Comparison of ENCODE assay signal across 27 mouse cellular contexts in genomic region chr6:73669401-73669800, GRCm38 (mm10).
DNase-seq lines count a peak whose midpoint lies in the region; ATAC-seq and TF ChIP-seq lines count a peak whose summit lies in the region.
"Had no signal": no experiment of that assay in that cellular context is flagged by ENCODE, and none has a peak within 500 bp of the region (broad histone marks: within the 10 kb centered on the region; RNA-seq: fewer than 3 reads in every experiment).

No protein-coding gene starts in this region.

- no peak for TF ChIP-seq CTCF in kidney, postnatal 0 days (IDR thresholded peaks at IDR 0.05; ENCODE audit: low read depth)

- no peak overlapping the region for H3K4me3 ChIP-seq in kidney, postnatal 0 days (replicated peaks; ENCODE audit: low read depth, low read length)
- no peak overlapping the region for H3K4me3 ChIP-seq in embryonic facial prominence, embryonic 11.5 days (ENCODE audit: low read depth, low read length)
- no peak overlapping the region for H3K4me3 ChIP-seq in intestine, embryonic 16.5 days (ENCODE audit: low read length)
- H3K4me3 ChIP-seq: heart, adult 2 months; heart, embryonic 13.5 days; hindbrain, embryonic 12.5 days; limb, embryonic 13.5 days; megakaryocyte, embryonic 14.5 days had no signal

- 33% methylated on average over 1 of the region's 1 CpGs for WGBS in kidney, postnatal 0 days
- WGBS in embryonic facial prominence, embryonic 11.5 days = 36% methylated on average over 1 of the region's 1 CpGs
- 34% methylated on average over 1 of the region's 1 CpGs for WGBS in intestine, embryonic 16.5 days

- peak; percentile 9 for DNase-seq in kidney, postnatal 0 days (ENCODE audit: low spot score)
- DNase-seq in kidney, postnatal 36 days = no peak
- peak; percentile 12 for DNase-seq in retina, embryonic 14.5 days (ENCODE audit: low spot score)
- no peak for DNase-seq in retina, postnatal 1 day
- DNase-seq in embryonic facial prominence, embryonic 11.5 days (ENCODE audit: low spot score) = peak; percentile 0
- DNase-seq in heart, postnatal 10 days = no peak
- DNase-seq: adrenal gland, postnatal 36 days; cerebellum, adult 2 months; cerebellum, postnatal 14 days; heart, adult 2 months; heart, postnatal 14 days; kidney, adult 9 months; kidney, postnatal 4 days; lung, postnatal 4 days; right cerebral cortex, postnatal 4 days; thymus, adult 2 months; thymus, postnatal 36 days had no signal

- no peak overlapping the region for H3K4me2 ChIP-seq in kidney, postnatal 0 days (ENCODE audit: low read length)
- H3K4me2 ChIP-seq in embryonic facial prominence, embryonic 11.5 days (ENCODE audit: low read depth, low read length) = no peak overlapping the region
- no peak overlapping the region for H3K4me2 ChIP-seq in intestine, embryonic 16.5 days (ENCODE audit: low read depth, low read length)
- H3K4me2 ChIP-seq: heart, embryonic 13.5 days; hindbrain, embryonic 12.5 days; limb, embryonic 13.5 days; liver, embryonic 11.5 days had no signal

- no peaks in the 10 kb centered on the region for H3K36me3 ChIP-seq in kidney, postnatal 0 days (ENCODE audit: insufficient read depth, low read length)
- H3K36me3 ChIP-seq in embryonic facial prominence, embryonic 11.5 days (replicated peaks; ENCODE audit: control insufficient read depth, insufficient read depth, low read depth, low read length) = no peaks in the 10 kb centered on the region
- no peaks in the 10 kb centered on the region for H3K36me3 ChIP-seq in intestine, embryonic 16.5 days (ENCODE audit: control insufficient read depth, insufficient read depth, low read length)
- H3K36me3 ChIP-seq: heart, embryonic 13.5 days; hindbrain, embryonic 12.5 days; limb, embryonic 13.5 days had no signal

- no peaks in the 10 kb centered on the region for H3K4me1 ChIP-seq in kidney, postnatal 0 days (replicated peaks; ENCODE audit: insufficient read depth, low read length)
- no peaks in the 10 kb centered on the region for H3K4me1 ChIP-seq in embryonic facial prominence, embryonic 11.5 days (ENCODE audit: control insufficient read depth, insufficient read depth, low read length)
- no peaks in the 10 kb centered on the region for H3K4me1 ChIP-seq in intestine, embryonic 16.5 days (ENCODE audit: control insufficient read depth, insufficient read depth, low read length)
- H3K4me1 ChIP-seq: hindbrain, embryonic 12.5 days; megakaryocyte, embryonic 14.5 days had no signal

- intact Hi-C loops in heart, postnatal 10 days (cut with DNase I) = no loop called here

- no peaks in the 10 kb centered on the region for H3K27me3 ChIP-seq in kidney, postnatal 0 days (ENCODE audit: insufficient read depth, low read length)
- no peaks in the 10 kb centered on the region for H3K27me3 ChIP-seq in embryonic facial prominence, embryonic 11.5 days (ENCODE audit: control insufficient read depth, insufficient read depth, low read length)
- no peaks in the 10 kb centered on the region for H3K27me3 ChIP-seq in intestine, embryonic 16.5 days (replicated peaks; ENCODE audit: control insufficient read depth, insufficient read depth, low read length)
- H3K27me3 ChIP-seq: heart, embryonic 13.5 days; hindbrain, embryonic 12.5 days; limb, embryonic 13.5 days; megakaryocyte, embryonic 14.5 days had no signal

- no peak for ATAC-seq in kidney, postnatal 0 days (replicated peaks; ENCODE audit: low FRiP score, low read depth)
- ATAC-seq in embryonic facial prominence, embryonic 11.5 days (replicated peaks; ENCODE audit: insufficient number of reproducible peaks, low FRiP score, low TSS enrichment, low read depth) = no peak
- no peak for ATAC-seq in intestine, embryonic 16.5 days
- ATAC-seq: CD4-positive, CD25-positive, alpha-beta regulatory T cell, adult 4 months; forebrain, embryonic 16.5 days; intestine, postnatal 0 days had no signal

- no peak overlapping the region for H3K9ac ChIP-seq in kidney, postnatal 0 days (ENCODE audit: low read depth, low read length)
- no peak overlapping the region for H3K9ac ChIP-seq in embryonic facial prominence, embryonic 11.5 days (replicated peaks; ENCODE audit: low read length)
- H3K9ac ChIP-seq in intestine, embryonic 16.5 days (ENCODE audit: low read depth, low read length) = no peak overlapping the region
- H3K9ac ChIP-seq: heart, embryonic 13.5 days; hindbrain, embryonic 12.5 days; limb, embryonic 13.5 days had no signal

- H3K27ac ChIP-seq in kidney, postnatal 0 days = no peak overlapping the region
- no peak overlapping the region for H3K27ac ChIP-seq in embryonic facial prominence, embryonic 11.5 days (replicated peaks; ENCODE audit: low read depth, low read length)
- H3K27ac ChIP-seq in intestine, embryonic 16.5 days (ENCODE audit: low read length) = no peak overlapping the region
- H3K27ac ChIP-seq: heart, adult 2 months; heart, embryonic 13.5 days; hindbrain, embryonic 12.5 days; limb, embryonic 13.5 days; stomach, postnatal 0 days had no signal

- H3K9me3 ChIP-seq in kidney, postnatal 0 days (replicated peaks; ENCODE audit: low read length) = no peaks in the 10 kb centered on the region
- no peaks in the 10 kb centered on the region for H3K9me3 ChIP-seq in embryonic facial prominence, embryonic 11.5 days (replicated peaks; ENCODE audit: control insufficient read depth, low read length)
- H3K9me3 ChIP-seq in intestine, embryonic 16.5 days (ENCODE audit: control insufficient read depth, low read length) = no peaks in the 10 kb centered on the region
- H3K9me3 ChIP-seq: heart, embryonic 13.5 days; hindbrain, embryonic 12.5 days; limb, embryonic 13.5 days; megakaryocyte, embryonic 14.5 days had no signal

Comparison
In these comparisons a context has a peak if more than half of its experiments do, and no peak if none do; other contexts are left out.
1. DNase-seq: peak in kidney, postnatal 0 days (single experiment), retina, embryonic 14.5 days (single experiment) and embryonic facial prominence, embryonic 11.5 days (single experiment); none in kidney, postnatal 36 days (0 of 2), retina, postnatal 1 day (single experiment) and heart, postnatal 10 days (0 of 2).